ENCODE assay signal across 8 mouse cellular contexts in genomic region chr13:96671078-96671905, GRCm38 (mm10). TPM values are rescaled to one million over a fixed set of nuclear protein-coding genes. Genes with fewer than 3 reads are reported as not detected.
DNase-seq lines count a peak whose midpoint lies in the region; ATAC-seq and TF ChIP-seq lines count a peak whose summit lies in the region.

No protein-coding gene starts in this region.

- no peak for TF ChIP-seq CTCF in kidney, adult 2 months (conservative IDR thresholded peaks at IDR 0.05; ENCODE audit: insufficient read depth, insufficient read length, low read depth, low read length)
- TF ChIP-seq CTCF in bone marrow, adult 2 months (IDR thresholded peaks at IDR 0.05; ENCODE audit: control insufficient read depth, insufficient read depth, low read length): no peak
- no peak for TF ChIP-seq CTCF in liver, postnatal 0 days (IDR thresholded peaks at IDR 0.05; ENCODE audit: low read depth)

- no peak for DNase-seq in kidney, adult 2 months
- no peak for DNase-seq in kidney, postnatal 36 days
- peak; percentile 73 for DNase-seq in gonadal fat pad, adult 2 months (ENCODE audit: low read depth)
- DNase-seq in liver, postnatal 0 days: no peak
- DNase-seq in frontal cortex, postnatal 36 days (ENCODE audit: low spot score in 2 of 2): no peak
- no peak for DNase-seq in adrenal gland, postnatal 36 days
- no peak for DNase-seq in ovary, postnatal 14 days (ENCODE audit: low spot score)

- peaks cover 4% of the 10 kb centered on the region; the same call in 1 of the 2 replicates for H3K4me1 ChIP-seq in kidney, adult 2 months (ENCODE audit: control insufficient read depth, insufficient read depth, low read length)
- H3K4me1 ChIP-seq in bone marrow, adult 2 months (ENCODE audit: control insufficient read depth, insufficient read depth, low read length): no peaks in the 10 kb centered on the region; the same call in 1 of the 2 replicates
- peaks cover 23% of the 10 kb centered on the region for H3K4me1 ChIP-seq in liver, postnatal 0 days (ENCODE audit: insufficient read depth)

- no peaks in the 10 kb centered on the region for H3K36me3 ChIP-seq in kidney, adult 2 months (ENCODE audit: control insufficient read depth, insufficient read depth, low read length)
- H3K36me3 ChIP-seq in liver, postnatal 0 days (replicated peaks; ENCODE audit: insufficient read depth, low read length): peaks cover 4% of the 10 kb centered on the region

- H3K9me3 ChIP-seq in liver, postnatal 0 days (ENCODE audit: low read length): no peaks in the 10 kb centered on the region

- ATAC-seq in liver, postnatal 0 days: no peak

- no peak for TF ChIP-seq EP300 in liver, postnatal 0 days (IDR thresholded peaks at IDR 0.05; ENCODE audit: low read depth)

- peak overlapping the region; percentile 5; the same call in 1 of the 2 replicates for H3K27ac ChIP-seq in kidney, adult 2 months (ENCODE audit: insufficient read depth, low read depth, low read length)
- peak overlapping the region; percentile 84 for H3K27ac ChIP-seq in bone marrow, adult 2 months (ENCODE audit: control insufficient read depth, insufficient read depth, low read depth, low read length, poor library complexity)
- H3K27ac ChIP-seq in liver, postnatal 0 days (ENCODE audit: low read depth): peak overlapping the region; percentile 93

- peak overlapping the region; percentile 60 for H3K4me3 ChIP-seq in kidney, adult 2 months (ENCODE audit: insufficient read depth, low read depth, low read length)
- peak overlapping the region; percentile 75 for H3K4me3 ChIP-seq in bone marrow, adult 2 months (replicated peaks; ENCODE audit: control insufficient read depth, low read depth, low read length)
- peak overlapping the region; percentile 94 for H3K4me3 ChIP-seq in liver, postnatal 0 days (ENCODE audit: low read depth, low read length)

- WGBS in kidney, adult 2 months: 14% methylated on average over 31 of the region's 31 CpGs
- WGBS in bone marrow, adult 2 months: 6% methylated on average over 31 of the region's 31 CpGs
- WGBS in liver, postnatal 0 days (ENCODE audit: insufficient replicate concordance): 10% methylated on average over 31 of the region's 31 CpGs

- TF ChIP-seq POLR2A in kidney, adult 2 months (IDR thresholded peaks at IDR 0.05; ENCODE audit: low read depth, low read length): no peak
- peak; percentile 5; the same call in 1 of the 2 replicates for TF ChIP-seq POLR2A in bone marrow, adult 2 months (IDR thresholded peaks at IDR 0.05; ENCODE audit: borderline replicate concordance, control insufficient read depth, low read depth, low read length)

- peak overlapping the region; percentile 84 for H3K4me2 ChIP-seq in liver, postnatal 0 days (ENCODE audit: low read depth, low read length)

- no peaks in the 10 kb centered on the region for H3K27me3 ChIP-seq in kidney, adult 2 months (replicated peaks; ENCODE audit: control insufficient read depth, insufficient read depth, low read length)
- no peaks in the 10 kb centered on the region for H3K27me3 ChIP-seq in liver, postnatal 0 days (ENCODE audit: insufficient read depth, low read length)

- peak overlapping the region; percentile 92; the same call in 1 of the 2 replicates for H3K9ac ChIP-seq in liver, postnatal 0 days (replicated peaks)

RNA-seq across cellular contexts. Expression of gene Hmgcr, which starts 0.6 kb away (rescaled TPM):
- polyA plus RNA-seq in kidney, adult 2 months (2012; rRNA removed): 18.7 and 33.7 TPM in 2 replicates
- polyA plus RNA-seq in bone marrow, adult 2 months (2011; ENCODE audit: insufficient read depth, insufficient read length, low replicate concordance, missing spikeins): 12.8 and 16.2 TPM in 2 replicates
- polyA plus RNA-seq in gonadal fat pad, adult 2 months (2012; rRNA removed): 21.5 and 33.5 TPM in 2 replicates
- 25.3 and 26.5 TPM in 2 replicates for polyA plus RNA-seq in liver, postnatal 0 days (2015; fragmentation: Nextera tagmentation; extraction: Ambion mirVana)
- 100 to 1,000 TPM; 136 to 162 TPM for total RNA-seq in adrenal gland, postnatal 36 days (2021)

Comparison
In these comparisons a context has a peak if more than half of its experiments do, and no peak if none do; other contexts are left out.
1. H3K27ac ChIP-seq: peak in every context shown above with its lines; median percentile 93 in liver, postnatal 0 days; 84 in bone marrow, adult 2 months; 5 in kidney, adult 2 months.